Mouse (Mus musculus): ENCODE measurements around the gene Tmod1. TPM values are rescaled to one million over a fixed set of nuclear protein-coding genes. Genes with fewer than 3 reads are reported as not detected.

The Tmod1 gene
- polyA plus RNA-seq, 1 experiment from 2014 or later: 3.3 TPM

DNA sequence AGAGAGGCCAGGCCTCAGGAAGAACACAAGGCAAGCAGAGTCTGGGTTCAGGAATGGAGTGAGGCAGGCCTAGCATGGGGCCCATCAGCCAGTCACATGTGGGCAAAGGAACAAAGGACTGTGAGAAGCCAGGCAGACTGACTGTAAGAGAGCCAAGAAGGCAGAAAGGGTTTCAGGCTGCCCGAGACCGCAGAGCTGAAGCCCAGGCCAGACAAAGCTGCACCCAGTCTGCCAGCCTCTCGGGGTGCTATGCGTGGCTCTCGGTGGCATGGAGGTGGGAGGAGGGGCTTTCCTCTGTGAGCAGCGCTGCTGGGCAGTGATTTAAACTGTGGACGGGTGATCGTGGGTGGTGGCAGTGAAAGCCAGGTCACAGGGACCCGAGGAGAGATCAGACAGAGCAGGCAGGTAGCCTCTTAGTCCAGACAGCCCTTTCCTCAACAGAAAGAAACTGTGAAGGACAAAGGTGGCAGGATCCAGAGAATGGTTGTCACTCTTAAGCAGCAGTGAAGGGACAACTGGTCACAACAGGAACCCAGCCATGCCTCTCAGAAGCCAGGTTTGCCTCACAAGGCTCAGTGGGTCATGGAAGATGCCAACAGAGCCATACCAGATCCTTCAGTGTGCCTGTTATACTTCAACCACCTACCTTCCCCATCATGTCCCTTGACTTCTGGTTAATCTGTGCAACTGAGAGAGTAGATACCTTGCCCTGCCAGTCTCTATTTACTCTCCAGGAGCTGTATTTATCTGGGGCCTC, 45.9 kb downstream of the Tmod1 start:
- Histone ChIP-seq H3K9me3 (no peaks in the 10 kb centered on the region), H3K36me3 (no peaks in the 10 kb centered on the region), H3K9ac (no peak overlapping the region), H3K4me2 (replicated peaks) (no peak overlapping the region), H3K4me3 (replicated peaks) (no peak overlapping the region), H3K27ac (no peak overlapping the region), H3K27me3 (replicated peaks) (no peaks in the 10 kb centered on the region), H3K4me1 (replicated peaks) (no peaks in the 10 kb centered on the region)
- WGBS: 71% methylated on average over 9 of the region's 9 CpGs
- no peak for ATAC-seq

DNA sequence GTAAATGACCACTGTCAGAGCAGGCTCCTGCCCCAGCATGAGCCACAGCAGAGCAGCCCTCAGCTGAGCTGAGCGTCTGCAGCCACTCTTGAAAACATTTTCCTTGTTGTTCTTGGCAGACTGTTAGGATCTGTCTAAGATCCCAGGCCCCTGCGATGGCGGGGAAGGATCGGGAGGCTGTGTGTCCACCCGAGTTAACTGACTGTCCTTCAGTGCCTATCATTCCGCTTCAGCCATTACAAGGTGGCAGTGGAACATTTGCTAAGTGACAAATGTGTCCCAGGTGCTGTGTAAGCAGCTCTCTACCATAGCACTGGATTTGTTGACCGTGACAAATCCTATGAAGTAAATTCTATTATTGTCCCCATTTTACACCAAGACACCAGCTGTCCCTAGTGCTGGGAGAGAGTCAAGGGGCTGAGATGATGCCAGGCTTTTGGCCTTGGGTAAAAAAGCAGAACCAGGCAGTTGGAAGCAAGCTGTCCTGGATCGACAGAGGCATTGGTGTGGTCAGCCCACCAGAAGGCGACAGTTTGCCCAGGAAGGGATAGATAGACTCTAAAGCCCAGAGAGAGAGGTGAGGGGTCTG, 46.6 kb downstream of the Tmod1 start:
- Histone ChIP-seq H3K4me3 (replicated peaks) (no peak overlapping the region), H3K27ac (no peak overlapping the region), H3K4me2 (replicated peaks) (no peak overlapping the region), H3K4me1 (replicated peaks) (no peaks in the 10 kb centered on the region), H3K9ac (no peak overlapping the region), H3K9me3 (no peaks in the 10 kb centered on the region), H3K27me3 (replicated peaks) (no peaks in the 10 kb centered on the region), H3K36me3 (no peaks in the 10 kb centered on the region)
- WGBS: 56% methylated on average over 9 of the region's 9 CpGs
- 0 out of 2 replicates have a peak, but pooled peaks have one; percentile 23 for ATAC-seq

DNA sequence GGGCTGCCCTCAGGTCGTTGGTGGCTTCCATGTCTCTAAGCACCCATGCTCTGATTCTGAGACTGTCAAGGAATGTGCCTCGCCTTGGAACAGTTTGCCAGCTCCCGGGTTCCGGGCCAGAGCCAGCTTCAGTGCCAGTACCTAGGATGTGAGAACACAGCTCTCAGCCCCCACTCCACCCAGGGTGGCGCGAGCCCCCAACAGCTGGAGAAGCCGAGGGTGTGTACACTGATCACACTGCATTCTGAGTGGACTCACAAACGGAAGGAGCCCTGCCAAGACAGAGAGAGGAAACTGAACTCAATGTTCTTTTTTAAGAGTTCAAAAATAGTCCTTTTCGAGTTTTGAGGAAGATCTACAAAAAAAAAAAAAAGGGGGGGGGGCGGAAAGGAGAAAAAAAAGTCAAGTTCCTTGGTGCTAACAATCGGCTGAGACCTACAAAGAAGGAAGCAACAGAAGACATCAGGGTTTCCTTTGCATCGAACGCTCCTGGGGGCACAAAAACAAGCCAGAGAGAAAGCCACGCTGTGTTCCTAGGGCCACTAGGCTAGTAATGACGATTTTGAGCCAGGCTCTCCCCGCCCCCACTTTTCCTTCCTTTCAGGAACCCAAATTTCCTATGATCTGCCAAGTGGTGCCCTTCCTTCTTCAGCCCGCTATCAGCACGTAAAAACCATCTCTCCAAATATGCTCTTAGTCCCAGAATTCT, 48.1 kb downstream of the Tmod1 start:
- Histone ChIP-seq H3K9ac (no peak overlapping the region), H3K4me2 (replicated peaks) (no peak overlapping the region), H3K4me1 (replicated peaks) (no peaks in the 10 kb centered on the region), H3K36me3 (no peaks in the 10 kb centered on the region), H3K4me3 (replicated peaks) (no peak overlapping the region), H3K27ac (no peak overlapping the region), H3K9me3 (no peaks in the 10 kb centered on the region), H3K27me3 (replicated peaks) (no peaks in the 10 kb centered on the region)
- 80% methylated on average over 17 of the region's 18 CpGs for WGBS
- no peak for ATAC-seq

DNA sequence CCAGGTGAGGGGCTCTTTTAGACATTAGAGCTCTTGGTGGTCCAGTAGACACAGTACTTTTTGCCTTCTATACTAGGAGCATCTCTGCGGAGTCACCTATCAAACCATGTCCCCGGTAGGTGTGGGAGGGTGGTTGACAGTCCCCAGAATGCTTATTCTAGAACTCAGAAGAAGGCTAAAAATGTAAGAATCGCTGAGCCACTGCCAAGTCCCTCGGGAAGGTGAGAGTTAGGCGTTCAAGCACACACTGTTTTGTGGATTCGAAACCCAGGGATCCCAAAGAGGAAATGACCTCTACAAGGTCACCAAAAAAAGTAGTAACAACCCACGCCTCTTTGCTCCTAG, 48.7 kb downstream of the Tmod1 start:
- no peaks in the 10 kb centered on the region for H3K9me3 ChIP-seq
- H3K27me3 ChIP-seq (replicated peaks): no peaks in the 10 kb centered on the region
- H3K4me3 ChIP-seq (replicated peaks): no peak overlapping the region
- no peaks in the 10 kb centered on the region for H3K4me1 ChIP-seq (replicated peaks)
- no peak overlapping the region for H3K4me2 ChIP-seq (replicated peaks)
- H3K36me3 ChIP-seq: no peaks in the 10 kb centered on the region
- ATAC-seq: no peak
- H3K27ac ChIP-seq: no peak overlapping the region
- 73% methylated on average over 7 of the region's 7 CpGs for WGBS
- no peak overlapping the region for H3K9ac ChIP-seq

DNA sequence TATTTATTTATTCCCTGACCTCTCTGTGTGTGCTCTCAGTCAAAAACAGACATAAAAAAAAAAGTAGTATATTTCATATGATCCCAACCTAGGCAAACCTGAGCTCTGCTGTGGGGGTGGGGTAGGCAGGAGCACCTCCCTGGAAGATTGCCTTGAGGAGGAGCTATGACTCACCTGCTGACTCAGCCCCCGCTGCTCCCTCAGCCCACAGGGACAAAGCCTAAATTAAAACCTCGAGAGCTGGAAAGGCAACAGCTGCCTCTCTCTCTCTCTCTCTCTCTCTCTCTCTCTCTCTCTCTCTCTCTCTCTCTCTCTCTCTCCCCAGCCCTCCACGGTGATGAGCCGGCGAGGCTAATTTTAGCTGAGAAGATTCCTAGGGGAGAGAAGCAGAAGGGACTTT, 49.1 kb downstream of the Tmod1 start:
- Histone ChIP-seq H3K27ac (no peak overlapping the region), H3K9me3 (no peaks in the 10 kb centered on the region), H3K27me3 (replicated peaks) (no peaks in the 10 kb centered on the region), H3K36me3 (no peaks in the 10 kb centered on the region), H3K4me1 (replicated peaks) (no peaks in the 10 kb centered on the region), H3K4me3 (replicated peaks) (no peak overlapping the region), H3K9ac (no peak overlapping the region), H3K4me2 (replicated peaks) (no peak overlapping the region)
- WGBS: 23% methylated on average over 5 of the region's 5 CpGs
- ATAC-seq: peak; percentile 56

DNA sequence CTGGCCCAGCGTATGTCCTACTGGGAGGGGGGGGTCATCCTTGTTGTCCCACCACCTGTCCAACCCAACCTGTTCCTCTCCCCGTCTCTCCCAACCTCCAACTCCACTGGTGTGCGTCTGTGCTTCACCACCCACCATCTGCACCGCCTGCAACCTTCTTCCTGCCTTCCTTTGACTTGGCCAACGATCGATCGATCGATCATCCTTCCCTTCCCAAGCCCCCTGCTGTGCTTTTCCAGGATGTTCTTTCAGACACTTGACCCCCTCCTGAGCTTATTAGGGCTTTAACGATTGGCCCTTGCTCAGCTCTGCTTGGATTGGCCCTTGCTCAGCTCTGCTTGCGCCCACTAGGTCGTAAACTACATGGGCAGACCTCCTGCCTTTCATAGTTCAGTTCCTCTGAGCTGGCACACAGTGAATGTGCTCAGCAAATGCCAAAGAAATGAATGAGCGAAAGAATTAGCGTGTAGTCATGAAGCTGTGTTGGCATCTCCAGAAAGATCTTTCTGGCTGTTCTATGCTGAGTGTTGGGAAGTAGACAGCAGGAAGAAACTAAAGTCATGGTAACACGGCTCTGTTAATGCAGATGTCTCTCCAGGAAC, 50.9 kb downstream of the Tmod1 start:
- no peak for ATAC-seq
- Histone ChIP-seq H3K27me3 (replicated peaks) (no peaks in the 10 kb centered on the region), H3K9me3 (no peaks in the 10 kb centered on the region), H3K4me1 (replicated peaks) (no peaks in the 10 kb centered on the region), H3K27ac (no peak overlapping the region), H3K36me3 (no peaks in the 10 kb centered on the region), H3K4me2 (replicated peaks) (no peak overlapping the region), H3K9ac (no peak overlapping the region), H3K4me3 (replicated peaks) (no peak overlapping the region)
- WGBS: 93% methylated on average over 14 of the region's 14 CpGs

DNA sequence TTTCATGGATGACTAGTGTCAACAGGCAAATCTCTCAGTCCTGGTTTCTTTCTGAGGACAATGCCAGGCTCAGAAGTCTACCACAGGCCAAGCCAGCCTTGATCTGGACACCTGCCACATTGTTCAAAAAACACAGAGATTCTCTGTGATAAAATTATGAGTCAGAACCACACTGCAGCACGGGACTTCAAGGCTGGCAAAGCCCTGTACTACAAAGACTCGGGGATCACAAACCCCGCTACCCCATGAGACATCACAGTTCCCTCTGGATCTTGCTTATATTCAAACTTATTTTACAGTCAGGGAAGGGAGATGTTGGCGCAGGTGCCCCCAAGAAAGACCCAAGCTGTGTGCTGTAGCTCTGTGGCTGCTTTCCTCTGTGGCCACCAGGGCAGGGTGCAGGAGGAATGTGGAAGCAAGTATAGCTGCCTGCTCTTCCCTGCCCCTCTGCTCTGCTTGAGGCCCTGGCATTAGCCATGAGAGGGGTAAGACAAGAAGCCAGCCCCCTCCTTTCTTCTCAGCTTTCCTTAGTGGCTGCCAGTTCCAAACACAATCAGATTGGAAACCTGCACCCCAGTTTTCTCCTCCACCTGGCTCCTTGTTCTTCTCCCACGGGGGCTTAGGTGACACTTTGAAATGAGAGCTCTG, 53.8 kb downstream of the Tmod1 start:
- Histone ChIP-seq H3K9me3 (no peaks in the 10 kb centered on the region), H3K9ac (no peak overlapping the region), H3K4me2 (replicated peaks) (no peak overlapping the region), H3K4me1 (replicated peaks) (no peaks in the 10 kb centered on the region), H3K27me3 (replicated peaks) (no peaks in the 10 kb centered on the region), H3K27ac (no peak overlapping the region), H3K4me3 (replicated peaks) (no peak overlapping the region), H3K36me3 (no peaks in the 10 kb centered on the region)
- 77% methylated on average over 5 of the region's 5 CpGs for WGBS
- ATAC-seq: no peak

DNA sequence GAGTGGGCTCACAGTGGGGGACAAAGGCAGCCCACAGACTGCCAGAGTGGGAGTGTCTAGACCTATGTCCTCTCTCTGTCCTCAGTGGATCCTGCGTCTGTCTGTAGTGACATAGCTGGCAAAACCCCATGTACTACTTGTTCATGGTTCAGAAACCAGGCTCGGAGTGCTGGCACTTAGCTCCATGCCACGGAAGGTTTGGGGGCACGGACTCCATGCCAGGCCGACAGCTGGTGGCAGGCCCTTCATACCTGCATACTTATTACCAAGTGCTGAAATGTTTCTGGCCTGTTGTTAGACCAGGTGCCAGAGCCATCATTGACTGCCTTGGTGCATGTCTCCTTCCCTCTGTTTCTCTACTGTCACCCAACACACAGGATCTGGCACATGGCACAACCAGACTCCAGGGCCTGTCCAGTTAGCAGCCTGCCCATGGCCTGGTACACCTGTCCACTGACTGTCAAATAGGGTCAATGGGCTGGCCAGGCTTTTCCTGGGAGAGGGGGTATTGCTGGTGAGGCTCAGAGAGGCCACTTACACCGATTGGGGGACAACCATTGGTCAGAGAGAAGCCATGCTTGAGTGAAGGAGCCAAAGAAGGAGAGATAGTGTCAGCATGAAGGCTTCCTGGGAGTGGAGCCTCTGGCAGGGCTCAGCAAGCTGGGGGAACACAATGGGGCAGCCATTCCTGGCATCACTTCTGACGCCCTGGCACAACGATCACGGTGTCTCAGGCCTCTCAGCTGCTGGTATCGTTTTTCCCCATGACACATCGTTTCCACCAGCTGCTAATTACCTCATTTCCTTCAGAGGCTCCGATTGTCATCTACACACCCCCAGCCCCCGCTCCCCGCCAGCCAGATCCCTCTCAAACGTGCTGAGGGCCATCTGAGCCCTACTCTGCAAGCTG, 56.4 kb downstream of the Tmod1 start:
- no peaks in the 10 kb centered on the region for H3K36me3 ChIP-seq
- ATAC-seq: no peak
- H3K4me2 ChIP-seq (replicated peaks): no peak overlapping the region
- H3K27ac ChIP-seq: no peak overlapping the region
- no peak overlapping the region for H3K4me3 ChIP-seq (replicated peaks)
- no peaks in the 10 kb centered on the region for H3K9me3 ChIP-seq
- H3K4me1 ChIP-seq (replicated peaks): no peaks in the 10 kb centered on the region
- H3K9ac ChIP-seq: no peak overlapping the region
- no peaks in the 10 kb centered on the region for H3K27me3 ChIP-seq (replicated peaks)
- WGBS: 72% methylated on average over 15 of the region's 15 CpGs

DNA sequence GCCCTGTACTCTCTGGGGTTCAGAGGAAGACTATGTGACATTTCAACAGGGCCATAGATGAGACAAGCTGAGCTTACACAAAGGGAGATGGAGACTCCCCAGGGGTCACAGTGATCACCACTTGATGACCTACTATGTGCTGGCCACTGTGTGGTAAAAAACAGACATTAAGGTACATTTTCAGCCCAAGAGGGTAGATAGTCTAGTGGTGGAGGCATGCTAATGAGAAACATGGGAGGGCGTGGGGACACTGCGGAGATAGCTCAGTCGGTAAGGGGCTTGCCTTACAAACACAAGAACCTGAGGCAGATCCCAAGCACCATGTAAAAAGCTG, 57.1 kb downstream of the Tmod1 start:
- no peak overlapping the region for H3K4me3 ChIP-seq (replicated peaks)
- no peak for ATAC-seq
- peaks cover under 1% of the 10 kb centered on the region; the same call in 1 of the 2 replicates for H3K4me1 ChIP-seq (replicated peaks)
- no peaks in the 10 kb centered on the region for H3K27me3 ChIP-seq (replicated peaks)
- no peak overlapping the region for H3K27ac ChIP-seq
- H3K9ac ChIP-seq: no peak overlapping the region
- H3K4me2 ChIP-seq (replicated peaks): no peak overlapping the region
- H3K36me3 ChIP-seq: no peaks in the 10 kb centered on the region
- no peaks in the 10 kb centered on the region for H3K9me3 ChIP-seq
- 97% methylated on average over 3 of the region's 3 CpGs for WGBS

DNA sequence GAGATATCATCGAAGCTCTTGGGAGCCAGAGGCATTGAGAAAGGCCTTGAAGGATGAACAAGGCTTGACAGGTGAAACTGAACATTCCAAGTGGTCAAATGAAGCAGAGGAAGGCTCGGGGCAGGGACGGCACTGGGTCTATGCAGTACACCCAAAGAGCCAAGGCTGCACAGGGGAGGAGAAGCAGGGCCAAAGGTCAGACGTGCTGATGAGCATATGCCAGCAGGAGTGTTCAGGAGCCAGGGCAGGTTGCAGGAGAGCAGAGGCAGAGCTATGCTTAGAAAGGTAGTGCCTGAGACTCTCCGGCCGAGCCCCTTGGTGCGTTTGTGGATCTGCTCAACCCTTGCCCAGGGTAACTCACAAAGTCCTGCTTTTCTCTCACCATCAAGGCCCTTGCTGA, 57.8 kb downstream of the Tmod1 start:
- Histone ChIP-seq H3K27ac (no peak overlapping the region), H3K36me3 (no peaks in the 10 kb centered on the region), H3K4me3 (replicated peaks) (no peak overlapping the region), H3K4me1 (replicated peaks) (peaks cover 4% of the 10 kb centered on the region; the same call in 1 of the 2 replicates), H3K27me3 (replicated peaks) (no peaks in the 10 kb centered on the region), H3K9me3 (no peaks in the 10 kb centered on the region), H3K4me2 (replicated peaks) (no peak overlapping the region), H3K9ac (no peak overlapping the region)
- 84% methylated on average over 7 of the region's 7 CpGs for WGBS
- no peak for ATAC-seq

DNA sequence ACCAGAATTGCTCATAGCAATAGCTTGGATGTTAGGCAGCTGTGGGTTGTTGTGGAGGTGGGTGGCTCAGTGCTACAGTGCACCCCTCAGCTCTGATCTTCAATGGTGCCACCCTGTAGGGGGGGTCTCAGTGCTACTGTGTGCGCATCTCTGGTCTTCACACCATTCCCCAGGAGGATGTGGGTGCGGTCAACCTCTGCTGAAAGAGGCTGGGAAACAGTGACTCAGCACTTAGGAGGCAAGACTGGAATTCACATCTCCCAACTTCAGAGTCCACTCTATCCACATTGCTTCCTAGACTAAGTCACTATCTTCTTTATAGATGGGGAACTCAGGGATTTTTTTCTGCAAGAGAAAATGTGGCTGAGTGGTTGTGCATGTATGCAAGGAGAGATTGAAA, 58.9 kb downstream of the Tmod1 start:
- H3K9me3 ChIP-seq: no peaks in the 10 kb centered on the region
- no peak overlapping the region for H3K4me2 ChIP-seq (replicated peaks)
- H3K9ac ChIP-seq: no peak overlapping the region
- ATAC-seq: no peak
- H3K27me3 ChIP-seq (replicated peaks): no peaks in the 10 kb centered on the region
- H3K4me3 ChIP-seq (replicated peaks): no peak overlapping the region
- 93% methylated on average over 2 of the region's 2 CpGs for WGBS
- peaks cover 4% of the 10 kb centered on the region; the same call in 1 of the 2 replicates for H3K4me1 ChIP-seq (replicated peaks)
- H3K27ac ChIP-seq: no peak overlapping the region
- H3K36me3 ChIP-seq: no peaks in the 10 kb centered on the region

All from intestine, embryonic 15.5 days (tissue).